Mouse (Mus musculus) E14TG2a.4 (cell line): ENCODE measurements around the gene Zfp952.
"Not testable (repeated sequence)": the region's sequence is repeated elsewhere in the genome, so short reads cannot be mapped to it uniquely, and the experiment has no call there.

Experiments used
- H3K27me3 ChIP-seq: 2 replicates; pipeline ENCODE4 v1.6.1; 2014; ENCODE audit warnings: low read length, control low read depth; ENCODE audit not compliant: insufficient read depth
- H3K36me3 ChIP-seq: 2 replicates; pipeline ENCODE4 v1.6.1; 2014; ENCODE audit warnings: low read length, control low read depth; ENCODE audit not compliant: insufficient read depth
- H3K4me1 ChIP-seq: replicated peaks from 2 replicates; pipeline ENCODE4 v1.6.1; 2014; ENCODE audit warnings: low read depth, low read length, control low read depth
- H3K4me3 ChIP-seq: replicated peaks from 2 replicates; pipeline ENCODE4 v1.5.1; 2014; ENCODE audit warnings: mild to moderate bottlenecking, low read length
- H3K9me3 ChIP-seq: 2 replicates; pipeline ENCODE4 v1.6.1; 2014; ENCODE audit warnings: low read length, control low read depth
- CTCF ChIP-seq: conservative IDR thresholded peaks from 2 replicates; pipeline ENCODE4 v1.5.1; 2014; ENCODE audit warnings: low read length
- NANOG ChIP-seq: IDR thresholded peaks from 2 replicates; pipeline ENCODE4 v1.6.1; 2014; ENCODE audit warnings: borderline replicate concordance, low read length, mixed read lengths
- POU5F1 ChIP-seq: IDR thresholded peaks from 2 replicates; pipeline ENCODE4 v1.6.1; 2014; ENCODE audit warnings: low read length, borderline replicate concordance

Gene Zfp952

GRCm38 (mm10) chr17:32965623-32966290 lies 27.2 kb upstream of the Zfp952 start, which contains the start of gene Zfp472:
Gene Zfp472, plus strand, starts transcription at chr17:32965814.
- TF ChIP-seq POU5F1 (no peak), CTCF (no peak), NANOG (no peak)
- Histone ChIP-seq H3K4me3 (peak within 1 kb of the TSS; percentile 94), H3K9me3 (peaks cover 20% of the 10 kb centered on the region), H3K36me3 (no peaks in the 10 kb centered on the region), H3K4me1 (peaks cover 23% of the 10 kb centered on the region), H3K27me3 (no peaks in the 10 kb centered on the region)

GRCm38 (mm10) chr17:32981361-32981760 lies 11.6 kb upstream of the Zfp952 start:
- Histone ChIP-seq H3K4me1 (peaks cover 3% of the 10 kb centered on the region; the same call in 1 of the 2 replicates), H3K27me3 (no peaks in the 10 kb centered on the region), H3K4me3 (no peak overlapping the region), H3K9me3 (no peaks in the 10 kb centered on the region), H3K36me3 (peaks cover 36% of the 10 kb centered on the region)
- no peak for TF ChIP-seq NANOG
- TF ChIP-seq CTCF: no peak
- no peak for TF ChIP-seq POU5F1

- peaks cover 3% of the 10 kb centered on the region; the same call in 1 of the 2 replicates for H3K4me1 ChIP-seq
- H3K4me3 ChIP-seq: no peak overlapping the region
- no peak for TF ChIP-seq POU5F1
- no peak for TF ChIP-seq CTCF
- TF ChIP-seq NANOG: no peak
- no peaks in the 10 kb centered on the region for H3K9me3 ChIP-seq
- no peaks in the 10 kb centered on the region for H3K36me3 ChIP-seq
- H3K27me3 ChIP-seq: no peaks in the 10 kb centered on the region
Measured at GRCm38 (mm10) chr17:32986301-32986700, 6.6 kb upstream of the Zfp952 start.

- H3K27me3 ChIP-seq: no peaks in the 10 kb centered on the region
- H3K36me3 ChIP-seq: peaks cover 13% of the 10 kb centered on the region; the same call in 1 of the 2 replicates
- peak overlapping the region; percentile 90 for H3K4me3 ChIP-seq
- TF ChIP-seq CTCF (peak; percentile 41; the same call in 1 of the 2 replicates), POU5F1 (no peak), NANOG (no peak)
- peaks cover 15% of the 10 kb centered on the region for H3K4me1 ChIP-seq
- no peaks in the 10 kb centered on the region for H3K9me3 ChIP-seq
Measured at GRCm38 (mm10) chr17:32991965-32992698, 797 bp upstream of the Zfp952 start.

GRCm38 (mm10) chr17:32998492-32998891 lies 5.6 kb downstream of the Zfp952 start:
- peaks cover 6% of the 10 kb centered on the region for H3K4me1 ChIP-seq
- H3K4me3 ChIP-seq: no peak overlapping the region
- TF ChIP-seq NANOG (no peak), CTCF (no peak), POU5F1 (no peak)
- no peaks in the 10 kb centered on the region for H3K9me3 ChIP-seq
- H3K36me3 ChIP-seq: peaks cover 35% of the 10 kb centered on the region
- H3K27me3 ChIP-seq: no peaks in the 10 kb centered on the region

GRCm38 (mm10) chr17:33008337-33008736 lies 15.4 kb downstream of the Zfp952 start:
- Histone ChIP-seq H3K36me3 (peaks cover 19% of the 10 kb centered on the region), H3K27me3 (no peaks in the 10 kb centered on the region), H3K4me1 (no peaks in the 10 kb centered on the region), H3K4me3 (no peak overlapping the region), H3K9me3 (no peaks in the 10 kb centered on the region)
- TF ChIP-seq POU5F1 (no peak), CTCF (peak; percentile 35; the same call in 1 of the 2 replicates), NANOG (no peak)

GRCm38 (mm10) chr17:33020434-33020833 lies 27.5 kb downstream of the Zfp952 start:
- peaks cover 21% of the 10 kb centered on the region for H3K9me3 ChIP-seq
- not testable (repeated sequence) for H3K27me3 ChIP-seq, H3K4me3 ChIP-seq
- H3K36me3 ChIP-seq: peaks cover 41% of the 10 kb centered on the region
- H3K4me1 ChIP-seq: peaks cover 29% of the 10 kb centered on the region

- Histone ChIP-seq H3K4me1 (peaks cover 20% of the 10 kb centered on the region), H3K9me3 (peaks cover 3% of the 10 kb centered on the region), H3K27me3 (no peaks in the 10 kb centered on the region), H3K36me3 (peaks cover 3% of the 10 kb centered on the region; the same call in 1 of the 2 replicates), H3K4me3 (peak overlapping the region; percentile 87)
- TF ChIP-seq NANOG (no peak), CTCF (no peak), POU5F1 (no peak)
Measured at GRCm38 (mm10) chr17:33032376-33032775, 39.4 kb downstream of the Zfp952 start.
